Mouse (Mus musculus): ENCODE measurements at regions not wholly inside any gene's neighbourhood (a gene's known extent, or its start where the extent isn't known, plus 50 kb on each side); places are given as distances from the start of the nearest gene placed in this dataset.

DNA sequence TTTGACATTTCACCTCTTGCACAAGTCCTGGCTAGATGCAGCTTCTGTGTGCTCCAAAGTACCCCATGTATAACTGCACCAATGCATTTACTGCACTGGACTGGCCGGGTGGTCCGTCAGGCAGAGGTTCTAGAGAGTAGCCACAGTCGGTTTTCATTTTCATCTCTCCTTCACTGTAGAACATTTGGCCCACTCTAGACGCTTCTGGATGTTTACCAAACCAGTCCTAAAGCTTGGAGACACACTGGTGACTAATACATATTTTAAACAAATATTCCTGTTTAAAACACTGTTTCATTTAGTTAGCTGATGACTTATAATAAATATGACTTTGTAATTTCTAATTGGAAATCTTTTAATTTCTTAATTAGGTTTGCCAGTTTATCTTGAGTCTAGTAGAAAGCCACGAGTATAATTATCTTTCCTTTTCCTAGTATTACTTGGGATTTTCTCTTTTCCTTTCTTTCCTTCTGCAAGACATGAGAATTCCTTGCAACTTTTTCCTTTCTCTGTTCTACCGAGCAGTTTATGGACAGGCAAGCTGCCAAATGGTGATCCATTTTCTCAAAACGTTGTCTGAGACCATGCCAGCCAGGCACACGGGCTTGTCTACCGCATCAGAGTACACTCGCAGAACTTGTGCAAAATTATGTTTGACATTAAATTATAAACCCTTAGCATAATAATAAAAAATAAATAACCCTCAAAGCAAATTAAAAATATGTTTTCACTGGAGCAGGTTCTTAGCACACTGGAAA lies 250.4 kb upstream of the Zeb2 start:
- Histone ChIP-seq H3K9me3 (replicated peaks) (no peaks in the 10 kb centered on the region), H3K27ac (no peak overlapping the region), H3K36me3 (no peaks in the 10 kb centered on the region), H3K4me2 (no peak overlapping the region), H3K4me1 (replicated peaks) (no peaks in the 10 kb centered on the region), H3K27me3 (no peaks in the 10 kb centered on the region), H3K4me3 (replicated peaks) (no peak overlapping the region), H3K9ac (no peak overlapping the region)
- ATAC-seq (ENCODE audit: low read depth) (no peak), DNase-seq (no peak)
- 72% methylated on average over 10 of the region's 10 CpGs for WGBS (ENCODE audit: insufficient replicate concordance)

DNA sequence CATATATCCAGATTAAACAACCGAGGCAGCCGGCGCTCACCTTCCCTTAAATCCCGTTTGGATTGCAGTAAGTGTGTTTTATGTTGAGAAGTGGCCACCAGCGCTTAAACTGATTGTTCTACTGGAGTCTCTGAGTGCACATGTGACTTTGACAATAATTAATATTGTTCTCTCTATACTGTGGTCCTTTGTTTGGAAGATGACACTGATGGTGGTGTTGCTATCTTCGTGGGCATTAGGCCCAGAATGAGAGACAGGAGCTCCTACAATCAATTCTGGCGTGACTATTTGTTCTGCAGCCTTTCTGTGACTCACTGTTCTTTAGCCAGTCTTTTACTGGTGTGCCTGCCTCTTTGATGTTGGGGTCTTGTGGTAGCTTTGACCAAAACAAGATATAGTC lies 240.1 kb upstream of the Zeb2 start:
- no peaks in the 10 kb centered on the region for H3K4me1 ChIP-seq (replicated peaks)
- no peak for DNase-seq
- no peak overlapping the region for H3K4me3 ChIP-seq (replicated peaks)
- ATAC-seq (ENCODE audit: low read depth), result no peak
- no peaks in the 10 kb centered on the region for H3K36me3 ChIP-seq
- H3K4me2 ChIP-seq, result no peak overlapping the region
- H3K9ac ChIP-seq, result no peak overlapping the region
- H3K9me3 ChIP-seq (replicated peaks), result no peaks in the 10 kb centered on the region
- H3K27ac ChIP-seq, result no peak overlapping the region
- WGBS (ENCODE audit: insufficient replicate concordance), result 79% methylated on average over 7 of the region's 7 CpGs
- H3K27me3 ChIP-seq, result no peaks in the 10 kb centered on the region

DNA sequence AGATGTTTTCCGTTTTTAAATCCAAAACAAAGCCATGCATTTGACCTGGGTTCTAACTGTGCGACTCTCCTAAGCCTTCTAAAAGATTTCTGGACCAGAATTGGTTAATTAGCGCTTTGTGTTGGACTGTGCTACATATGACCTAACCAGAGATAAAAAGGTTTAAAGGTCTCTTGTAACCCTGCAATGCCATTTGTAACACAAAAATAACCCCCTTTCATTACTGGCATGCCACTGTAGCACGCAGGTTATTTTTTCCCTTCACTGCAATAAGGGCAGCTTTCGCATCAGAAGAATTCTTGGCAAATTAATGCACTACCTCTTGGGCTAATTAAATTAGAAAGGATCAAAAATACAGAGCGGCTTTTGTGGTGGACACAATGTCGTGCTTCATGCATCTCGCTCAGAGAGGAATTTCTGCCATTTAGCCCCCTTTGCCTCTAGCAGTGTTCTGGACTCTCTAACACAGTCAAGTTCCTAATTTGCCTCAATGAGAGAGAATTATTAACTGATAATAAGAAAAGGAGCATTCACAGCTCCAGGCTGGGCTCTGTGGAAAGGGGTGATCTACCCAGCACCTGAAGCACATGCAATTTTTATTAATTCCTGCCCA lies 239.5 kb upstream of the Zeb2 start:
- no peaks in the 10 kb centered on the region for H3K27me3 ChIP-seq
- no peaks in the 10 kb centered on the region for H3K36me3 ChIP-seq
- no peak overlapping the region for H3K27ac ChIP-seq
- no peak overlapping the region for H3K4me2 ChIP-seq
- 79% methylated on average over 8 of the region's 8 CpGs for WGBS (ENCODE audit: insufficient replicate concordance)
- no peak overlapping the region for H3K9ac ChIP-seq
- H3K4me3 ChIP-seq (replicated peaks), result no peak overlapping the region
- no peaks in the 10 kb centered on the region for H3K9me3 ChIP-seq (replicated peaks)
- peaks cover 3% of the 10 kb centered on the region for H3K4me1 ChIP-seq (replicated peaks)
- no peak for DNase-seq
- ATAC-seq (ENCODE audit: low read depth), result no peak

DNA sequence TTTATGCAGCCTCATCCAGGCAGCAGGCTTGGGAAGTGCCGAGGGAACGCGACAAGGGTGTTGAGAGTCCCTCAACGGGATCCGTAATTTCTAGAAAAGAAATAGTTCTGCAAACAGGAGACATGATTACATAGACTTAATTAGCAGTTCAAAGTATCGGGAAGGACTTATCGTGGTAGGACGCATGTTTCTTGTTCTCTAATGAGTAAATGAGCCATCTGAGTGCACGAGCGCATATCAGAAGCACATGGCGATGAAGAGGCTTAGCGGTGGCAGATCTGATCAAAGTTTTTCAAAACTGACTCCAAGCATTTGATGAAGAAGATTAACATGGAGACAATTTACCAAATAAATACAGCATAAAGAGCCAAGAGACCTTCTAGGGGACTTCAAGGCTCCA lies 238.8 kb upstream of the Zeb2 start:
- ATAC-seq (ENCODE audit: low read depth), result no peak
- WGBS (ENCODE audit: insufficient replicate concordance), result 87% methylated on average over 12 of the region's 12 CpGs
- Histone ChIP-seq H3K4me1 (replicated peaks) (peaks cover 9% of the 10 kb centered on the region), H3K9ac (no peak overlapping the region), H3K4me2 (no peak overlapping the region), H3K27me3 (no peaks in the 10 kb centered on the region), H3K36me3 (no peaks in the 10 kb centered on the region), H3K9me3 (replicated peaks) (no peaks in the 10 kb centered on the region), H3K4me3 (replicated peaks) (no peak overlapping the region), H3K27ac (no peak overlapping the region)
- DNase-seq, result no peak

DNA sequence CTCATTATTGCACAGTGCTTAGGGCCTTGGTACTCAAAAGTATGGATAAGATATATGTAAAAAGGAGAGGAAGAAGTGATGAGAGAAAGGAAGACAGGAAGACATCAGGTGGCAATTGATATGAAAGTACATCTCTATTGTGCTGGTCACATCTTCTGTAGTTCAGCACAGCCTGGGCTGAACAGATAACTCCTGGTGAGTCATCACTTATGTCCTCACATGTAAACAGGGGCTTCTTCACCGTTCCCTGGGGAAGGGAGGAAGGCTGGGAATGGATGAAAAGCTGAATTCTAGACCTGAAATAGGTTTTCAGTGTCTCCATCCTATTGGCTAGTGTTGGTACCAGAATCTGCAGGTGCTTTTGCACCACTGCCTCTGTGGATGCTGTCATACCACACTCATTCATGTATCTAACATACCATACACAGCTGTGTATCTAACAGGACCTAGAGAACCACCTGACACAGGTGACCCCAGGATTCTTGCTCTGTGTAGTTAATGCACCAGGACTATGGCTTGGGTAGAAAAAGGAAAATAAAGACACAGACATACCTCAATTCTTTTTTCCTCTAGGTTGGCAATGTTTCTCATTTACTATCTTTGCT lies 234.4 kb upstream of the Zeb2 start:
- no peak for DNase-seq
- 7% methylated on average over 1 of the region's 1 CpGs for WGBS (ENCODE audit: insufficient replicate concordance)

DNA sequence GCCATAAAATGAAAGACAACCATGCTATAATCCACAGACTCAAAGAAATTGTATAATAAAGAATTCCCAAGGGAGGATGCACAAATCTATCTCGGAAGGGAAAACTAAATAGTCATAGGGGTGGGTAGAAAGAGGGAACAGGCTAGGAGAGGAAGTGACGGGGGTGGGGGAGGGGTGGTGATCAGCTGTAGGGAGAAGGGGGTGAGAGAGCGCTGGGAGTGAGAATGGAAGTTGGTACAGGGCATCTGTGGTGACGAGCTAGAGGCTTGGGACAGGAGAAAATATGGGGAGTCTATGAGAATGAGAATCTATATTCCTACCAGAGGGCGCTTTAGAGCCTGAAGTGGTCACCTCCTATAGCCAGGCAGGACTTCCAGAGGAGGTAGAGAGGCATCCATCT lies 229.2 kb upstream of the Zeb2 start:
- H3K9ac ChIP-seq, result no peak overlapping the region
- no peak for ATAC-seq (ENCODE audit: low read depth)
- H3K27ac ChIP-seq, result no peak overlapping the region
- H3K4me1 ChIP-seq (replicated peaks), result peaks cover 17% of the 10 kb centered on the region
- no peak overlapping the region for H3K4me3 ChIP-seq (replicated peaks)
- no peak for DNase-seq
- no peaks in the 10 kb centered on the region for H3K9me3 ChIP-seq (replicated peaks)
- no peak overlapping the region for H3K4me2 ChIP-seq
- no peaks in the 10 kb centered on the region for H3K36me3 ChIP-seq
- 48% methylated on average over 5 of the region's 5 CpGs for WGBS (ENCODE audit: insufficient replicate concordance)
- H3K27me3 ChIP-seq, result no peaks in the 10 kb centered on the region

More for the DNA sequence above, 234.4 kb upstream of the Zeb2 start:
- Histone ChIP-seq H3K27ac (0 out of 2 replicates have a peak overlapping the region, but pooled peaks have one; percentile 21), H3K9me3 (replicated peaks) (no peaks in the 10 kb centered on the region), H3K36me3 (no peaks in the 10 kb centered on the region), H3K9ac (no peak overlapping the region), H3K27me3 (no peaks in the 10 kb centered on the region), H3K4me1 (replicated peaks) (peaks cover 22% of the 10 kb centered on the region), H3K4me3 (replicated peaks) (no peak overlapping the region), H3K4me2 (no peak overlapping the region)
- ATAC-seq (ENCODE audit: low read depth), result peak; percentile 94

DNA sequence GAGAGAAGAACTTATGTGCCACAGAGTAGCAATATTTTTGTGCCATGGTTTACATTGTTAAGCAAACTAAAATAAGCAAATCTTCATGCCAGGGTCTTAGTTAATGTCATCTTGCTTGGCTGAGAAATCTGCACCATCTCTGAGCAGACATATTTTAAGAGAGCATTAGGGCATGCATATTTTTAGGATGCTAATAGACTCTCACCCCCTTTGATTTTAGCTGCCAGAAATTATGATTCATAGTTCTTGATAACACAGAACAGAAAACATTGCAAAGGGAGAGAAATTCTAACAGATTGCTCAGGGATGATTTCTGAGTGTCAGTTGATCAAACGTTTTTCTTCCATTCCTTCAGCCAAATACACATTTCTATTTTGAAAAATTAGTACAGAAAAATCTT lies 222.7 kb upstream of the Zeb2 start:
- H3K27ac ChIP-seq, result no peak overlapping the region
- no peak for DNase-seq
- H3K4me3 ChIP-seq (replicated peaks), result no peak overlapping the region
- H3K9me3 ChIP-seq (replicated peaks), result no peaks in the 10 kb centered on the region
- no peaks in the 10 kb centered on the region for H3K27me3 ChIP-seq
- WGBS (ENCODE audit: insufficient replicate concordance), result 62% methylated on average over 1 of the region's 1 CpGs
- no peak for ATAC-seq (ENCODE audit: low read depth)
- no peak overlapping the region for H3K9ac ChIP-seq
- H3K36me3 ChIP-seq, result no peaks in the 10 kb centered on the region
- H3K4me1 ChIP-seq (replicated peaks), result no peaks in the 10 kb centered on the region
- no peak overlapping the region for H3K4me2 ChIP-seq

DNA sequence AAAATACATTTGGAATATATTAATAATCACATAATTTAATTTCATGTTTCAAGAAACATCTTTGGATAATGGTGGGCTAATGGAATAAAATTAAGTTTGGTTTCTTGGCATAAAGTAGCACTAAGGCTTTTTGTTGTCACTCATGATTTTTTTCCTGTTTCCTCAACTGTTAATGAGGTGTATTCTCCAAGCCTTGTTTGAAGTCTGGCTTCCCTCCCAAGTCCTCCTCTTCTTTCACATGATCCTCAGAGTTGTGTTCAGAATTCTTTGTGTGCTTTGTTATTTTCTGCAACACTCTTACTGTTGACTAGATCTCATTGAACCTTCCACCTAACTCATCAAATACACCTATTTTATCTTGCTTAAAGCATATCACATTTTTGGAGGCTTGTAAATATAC lies 221.6 kb upstream of the Zeb2 start:
- ATAC-seq (ENCODE audit: low read depth), result no peak

DNA sequence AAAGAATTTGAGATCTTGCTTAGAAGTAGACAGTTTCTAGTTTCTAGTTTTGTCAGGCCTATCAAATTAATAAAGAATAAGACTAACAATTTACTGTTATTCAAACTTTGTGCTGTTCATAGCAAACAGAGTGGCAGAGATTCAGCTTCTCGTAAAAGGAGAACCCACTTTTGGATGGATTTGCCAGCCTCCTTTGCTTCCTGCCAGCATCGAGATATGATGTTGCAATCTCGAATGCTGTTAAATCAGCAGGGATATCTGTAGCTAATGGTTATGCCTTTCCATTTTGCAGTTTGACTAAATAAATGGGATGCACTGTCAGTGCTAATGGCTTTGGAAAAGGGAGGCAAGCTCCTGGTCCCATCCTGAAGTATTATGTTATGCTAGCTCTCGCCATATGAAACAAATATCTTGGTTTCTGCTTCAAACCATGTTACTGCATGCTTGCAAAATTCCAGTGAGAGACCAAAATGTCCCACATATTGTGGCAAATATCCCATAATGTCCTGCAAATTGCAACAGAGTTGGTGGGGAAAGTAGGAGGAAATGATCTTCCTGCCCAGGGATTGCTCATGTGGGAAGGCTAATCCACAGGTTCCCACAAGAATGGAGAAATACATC lies 199.9 kb upstream of the Zeb2 start:
- no peaks in the 10 kb centered on the region for H3K9me3 ChIP-seq (replicated peaks)
- H3K4me2 ChIP-seq, result no peak overlapping the region
- 39% methylated on average over 4 of the region's 4 CpGs for WGBS (ENCODE audit: insufficient replicate concordance)
- no peaks in the 10 kb centered on the region for H3K27me3 ChIP-seq
- no peak overlapping the region for H3K27ac ChIP-seq
- no peak overlapping the region for H3K9ac ChIP-seq
- H3K36me3 ChIP-seq, result no peaks in the 10 kb centered on the region
- DNase-seq (no peak), ATAC-seq (ENCODE audit: low read depth) (no peak)
- no peaks in the 10 kb centered on the region for H3K4me1 ChIP-seq (replicated peaks)
- H3K4me3 ChIP-seq (replicated peaks), result no peak overlapping the region

More for the DNA sequence above, 221.6 kb upstream of the Zeb2 start:
- Histone ChIP-seq H3K4me3 (replicated peaks) (no peak overlapping the region), H3K9me3 (replicated peaks) (no peaks in the 10 kb centered on the region), H3K27me3 (no peaks in the 10 kb centered on the region), H3K36me3 (no peaks in the 10 kb centered on the region), H3K4me2 (no peak overlapping the region), H3K4me1 (replicated peaks) (no peaks in the 10 kb centered on the region), H3K9ac (no peak overlapping the region), H3K27ac (no peak overlapping the region)
- no peak for DNase-seq

DNA sequence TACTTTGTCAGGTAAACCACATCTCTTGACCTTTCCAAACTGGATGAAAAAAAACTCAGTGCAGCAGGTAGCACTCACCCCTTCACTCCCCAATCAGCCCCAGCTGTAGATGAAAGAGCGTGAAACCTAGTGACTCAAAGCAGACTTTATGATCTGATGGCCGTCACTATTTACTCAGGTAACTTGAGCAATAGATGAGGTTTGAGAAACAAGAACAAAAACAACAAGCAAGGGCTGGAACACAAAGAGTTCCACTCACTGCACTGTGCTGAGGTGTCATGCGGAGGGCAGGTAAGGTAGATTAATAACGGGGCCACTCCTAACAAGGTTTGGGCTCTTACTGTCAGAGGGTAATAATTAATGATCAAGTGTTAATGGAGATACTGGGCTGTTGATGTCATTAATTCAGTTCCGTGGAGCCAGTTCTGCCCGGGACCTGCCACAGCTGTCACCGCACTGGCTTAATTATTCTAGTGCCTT lies 170.4 kb upstream of the Zeb2 start:
- ATAC-seq (ENCODE audit: low read depth) (no peak), DNase-seq (no peak)
- no peak overlapping the region for H3K9ac ChIP-seq
- no peaks in the 10 kb centered on the region for H3K27me3 ChIP-seq
- no peak overlapping the region for H3K4me2 ChIP-seq
- H3K4me1 ChIP-seq (replicated peaks), result no peaks in the 10 kb centered on the region
- H3K36me3 ChIP-seq, result no peaks in the 10 kb centered on the region
- H3K27ac ChIP-seq, result no peak overlapping the region
- no peaks in the 10 kb centered on the region for H3K9me3 ChIP-seq (replicated peaks)
- no peak overlapping the region for H3K4me3 ChIP-seq (replicated peaks)
- 70% methylated on average over 7 of the region's 7 CpGs for WGBS (ENCODE audit: insufficient replicate concordance)

DNA sequence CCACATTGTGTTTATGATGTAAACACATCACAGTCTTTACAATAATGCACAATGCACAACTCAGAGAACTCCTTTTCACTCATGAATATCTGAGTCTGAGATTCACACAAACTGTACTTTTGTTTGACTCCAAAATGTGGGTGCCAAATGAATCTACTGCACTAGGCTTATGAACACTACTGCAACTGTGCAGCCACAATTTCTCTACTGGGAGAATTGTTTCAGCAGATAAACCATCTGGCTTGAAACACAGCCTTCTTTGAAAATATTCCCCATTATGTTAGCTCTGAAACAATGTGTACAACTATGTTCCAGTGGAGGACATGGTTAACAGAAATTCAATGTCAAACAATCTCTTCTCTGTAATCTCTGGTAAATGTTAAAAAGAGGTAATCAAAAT lies 166.6 kb upstream of the Zeb2 start:
- no peak for DNase-seq

More for the DNA sequence above, 166.6 kb upstream of the Zeb2 start:
- Histone ChIP-seq H3K4me1 (replicated peaks) (no peaks in the 10 kb centered on the region), H3K36me3 (no peaks in the 10 kb centered on the region), H3K9me3 (replicated peaks) (no peaks in the 10 kb centered on the region), H3K4me3 (replicated peaks) (no peak overlapping the region), H3K27me3 (no peaks in the 10 kb centered on the region), H3K27ac (no peak overlapping the region), H3K9ac (no peak overlapping the region), H3K4me2 (no peak overlapping the region)
- no peak for ATAC-seq (ENCODE audit: low read depth)
